Mouse (Mus musculus): ENCODE results near the gene Bmf. TPM values are rescaled to one million over a fixed set of nuclear protein-coding genes. Genes with fewer than 3 reads are reported as not detected.

Bmf gene
- polyA plus RNA-seq (2017; shearing (Covaris generic)), result 1 to 10 TPM in 2 of 3 experiments, under 1 TPM in 1; 0.81 to 2.8 (median 1.7) TPM

DNA sequence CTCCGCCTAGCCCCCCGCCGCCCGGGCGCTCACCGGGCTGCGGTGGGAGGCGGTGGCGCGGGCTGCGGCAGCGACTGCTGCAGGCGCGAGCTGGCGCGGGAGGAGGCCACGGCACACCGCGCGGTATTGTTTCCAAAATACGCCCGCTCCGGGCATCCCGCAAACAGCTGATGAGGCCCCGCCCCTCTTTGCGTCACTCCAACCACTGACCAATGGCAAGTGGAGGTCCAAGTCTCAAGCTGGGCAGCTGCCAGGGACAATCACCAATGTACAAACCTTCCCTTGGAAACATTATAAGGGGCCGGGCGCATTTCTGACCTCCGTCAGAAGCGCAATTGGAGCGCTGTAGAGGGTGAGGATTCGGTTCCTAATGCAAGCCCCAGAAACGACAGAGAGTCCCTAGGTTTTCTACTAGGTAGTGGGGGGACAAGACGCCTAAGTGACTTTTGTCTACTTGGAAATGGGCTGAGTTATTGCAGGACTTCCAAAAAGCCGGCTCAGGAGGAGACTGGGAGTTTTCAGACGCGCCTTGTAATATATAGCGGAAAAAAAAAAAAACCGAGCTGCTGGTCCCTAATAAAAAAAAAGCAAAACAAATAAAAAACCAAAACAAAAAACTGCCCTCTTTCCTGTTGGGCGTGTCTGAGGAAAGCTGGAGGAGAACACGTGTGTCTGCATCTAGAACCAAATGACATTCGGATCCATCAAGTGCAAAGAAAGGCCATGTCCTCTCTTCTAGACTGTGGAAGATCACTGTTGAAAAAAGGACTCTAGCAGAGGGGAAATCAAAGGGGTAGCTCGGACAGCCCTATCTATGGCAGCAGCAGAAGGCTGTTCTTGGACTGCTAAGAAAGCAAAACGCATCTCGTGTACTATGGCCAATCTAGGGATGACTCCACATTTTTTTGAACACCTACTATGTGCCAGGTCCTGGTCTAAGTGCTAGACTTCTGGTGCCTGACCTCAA is at the start of gene Bmf:
Gene Bmf (minus strand): TSS at position 181 of the 967 bp plus-strand sequence.
- ATAC-seq, result peak; percentile 15

DNA sequence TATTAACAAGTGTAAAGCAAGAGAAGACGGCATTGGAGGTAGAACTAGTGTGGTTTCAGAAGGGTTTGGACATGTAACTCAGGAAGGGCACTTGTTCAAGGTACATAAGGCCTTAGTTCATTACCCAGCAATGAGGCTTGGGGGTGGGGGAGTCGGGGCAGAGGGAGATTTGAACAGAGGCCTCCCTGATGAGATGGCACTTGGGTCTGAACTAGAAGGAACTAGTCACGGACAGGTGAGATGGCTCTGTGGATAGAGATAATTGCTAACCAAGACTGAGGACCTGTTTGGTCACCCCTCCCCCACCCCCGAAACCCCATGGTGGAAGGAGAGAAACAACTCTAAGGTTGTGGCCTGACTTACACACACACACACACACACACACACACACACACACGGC is 49.6 kb upstream of the Bmf start:
- no peak for ATAC-seq

DNA sequence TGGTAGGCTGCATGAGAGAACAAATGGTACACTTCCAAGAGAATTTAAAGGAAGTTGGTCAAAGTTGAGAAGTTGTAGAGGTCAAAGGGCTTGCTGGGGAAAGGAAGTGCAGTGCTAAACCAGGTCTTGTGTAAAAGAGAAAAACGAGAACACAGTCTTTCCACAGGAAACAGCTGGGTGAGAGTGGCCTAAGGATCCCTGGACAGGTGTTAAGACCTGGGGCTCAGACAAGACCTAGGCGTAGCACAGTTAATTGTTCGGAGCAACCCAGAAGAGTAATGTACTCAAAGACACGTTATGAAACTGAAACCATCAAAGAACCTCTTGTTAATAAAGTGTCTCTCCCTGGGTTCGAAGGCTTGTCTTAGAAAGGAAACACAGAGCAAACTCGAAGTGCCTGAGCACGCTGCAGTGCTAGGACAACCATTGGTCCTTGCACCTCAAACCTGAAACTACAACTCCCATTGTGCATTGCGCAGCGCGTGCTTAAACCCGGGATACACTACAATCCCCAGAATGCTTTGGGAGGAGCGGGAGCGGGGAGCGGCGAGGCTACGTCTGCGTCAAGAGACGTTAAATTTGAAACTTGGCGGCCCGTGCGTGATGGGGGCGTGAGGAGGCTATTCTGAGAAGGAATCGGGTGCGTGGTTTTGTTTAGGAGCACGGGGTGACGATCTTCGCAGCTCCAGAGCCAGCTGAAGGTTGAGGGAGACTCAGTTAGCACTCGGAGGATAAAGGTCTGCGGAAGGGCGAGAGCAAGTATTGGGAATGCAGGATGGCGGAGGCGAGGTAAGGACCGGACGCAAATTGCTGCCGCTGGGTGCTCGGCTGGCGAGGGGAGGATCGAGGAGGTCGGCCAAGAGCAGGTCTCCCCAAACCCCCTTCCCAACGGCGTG is 48.4 kb upstream of the Bmf start, which contains the start of gene Bub1b:
Gene Bub1b (plus strand): TSS at position 539 of the 896 bp plus-strand sequence.
- ATAC-seq, result peak; percentile 99

DNA sequence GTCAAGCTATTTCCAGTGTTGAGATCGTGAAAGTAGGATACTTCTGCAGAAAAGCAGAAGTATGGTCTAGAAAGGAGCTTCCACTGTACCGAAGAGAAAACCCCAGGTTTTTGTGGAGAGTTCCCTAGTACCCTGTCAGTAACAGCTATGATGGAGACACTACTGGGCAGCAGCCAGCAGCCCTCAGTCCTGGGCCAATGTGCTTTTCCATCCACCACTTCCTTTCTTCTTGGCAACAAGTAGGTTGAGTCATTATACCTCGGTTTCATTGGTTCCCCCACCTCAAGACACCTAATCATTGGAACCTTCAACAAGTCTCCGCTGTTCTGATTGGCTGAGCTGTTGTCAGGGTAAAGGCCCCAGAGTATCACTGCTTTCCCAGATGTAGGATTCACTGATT is 41.6 kb upstream of the Bmf start:
- ATAC-seq, result no peak

DNA sequence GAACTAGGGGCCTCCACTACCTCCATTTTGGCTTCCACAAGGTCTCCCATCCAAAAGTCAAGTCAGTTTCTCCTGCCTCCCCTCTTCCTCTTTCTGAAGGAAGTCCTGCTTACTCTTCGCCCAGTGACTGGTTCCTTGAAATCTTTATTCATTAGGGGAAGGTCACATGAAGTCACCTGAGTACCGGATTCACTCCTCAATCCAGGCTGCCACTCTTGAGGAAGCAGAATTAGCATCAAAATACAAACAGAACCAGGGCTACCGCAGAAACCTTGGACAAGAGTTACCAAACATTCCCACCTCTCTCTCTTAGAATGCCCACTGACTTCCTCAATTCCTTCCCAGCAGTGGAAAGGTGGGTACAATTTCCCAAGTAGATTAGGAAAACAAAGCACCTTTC is 38.2 kb upstream of the Bmf start:
- no peak for ATAC-seq

DNA sequence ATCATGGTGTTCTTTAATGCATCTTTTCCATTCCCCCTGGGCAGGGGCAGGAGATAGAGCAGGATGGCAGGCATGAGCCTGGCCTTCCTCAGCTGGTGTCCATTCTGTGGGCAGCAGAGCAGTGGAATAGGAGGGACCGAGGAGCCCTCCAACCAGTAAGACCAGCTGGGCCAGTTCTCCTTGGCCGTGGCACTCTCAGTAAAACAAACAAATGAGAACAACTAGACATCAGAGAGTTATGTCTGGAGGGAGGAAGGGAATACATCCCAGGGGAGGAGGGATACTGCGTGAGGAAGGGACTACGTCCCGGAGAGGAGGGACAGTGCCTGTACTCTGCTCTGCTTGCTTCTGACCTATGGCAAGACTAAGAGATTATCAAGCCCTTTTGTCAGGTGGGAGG is 36.5 kb upstream of the Bmf start:
- no peak for ATAC-seq

DNA sequence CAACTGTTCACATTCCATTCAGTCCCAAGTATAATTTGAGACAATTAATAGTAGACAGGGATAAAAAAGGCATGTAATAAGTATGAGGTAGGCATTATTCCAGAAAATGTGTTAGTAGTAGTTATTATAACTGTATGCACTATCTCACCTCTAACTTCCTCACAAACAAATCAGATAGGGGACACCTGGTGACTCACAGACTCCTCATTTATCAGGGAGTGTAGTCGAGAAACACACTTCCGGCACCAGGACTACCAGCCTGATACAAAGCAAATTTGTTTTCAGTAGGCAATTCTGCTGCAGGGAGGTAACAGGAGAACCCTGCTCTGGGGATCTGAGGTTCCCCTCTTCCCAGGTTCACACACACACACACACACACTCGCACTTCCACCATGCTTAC is 23.6 kb upstream of the Bmf start:
- no peak for ATAC-seq

DNA sequence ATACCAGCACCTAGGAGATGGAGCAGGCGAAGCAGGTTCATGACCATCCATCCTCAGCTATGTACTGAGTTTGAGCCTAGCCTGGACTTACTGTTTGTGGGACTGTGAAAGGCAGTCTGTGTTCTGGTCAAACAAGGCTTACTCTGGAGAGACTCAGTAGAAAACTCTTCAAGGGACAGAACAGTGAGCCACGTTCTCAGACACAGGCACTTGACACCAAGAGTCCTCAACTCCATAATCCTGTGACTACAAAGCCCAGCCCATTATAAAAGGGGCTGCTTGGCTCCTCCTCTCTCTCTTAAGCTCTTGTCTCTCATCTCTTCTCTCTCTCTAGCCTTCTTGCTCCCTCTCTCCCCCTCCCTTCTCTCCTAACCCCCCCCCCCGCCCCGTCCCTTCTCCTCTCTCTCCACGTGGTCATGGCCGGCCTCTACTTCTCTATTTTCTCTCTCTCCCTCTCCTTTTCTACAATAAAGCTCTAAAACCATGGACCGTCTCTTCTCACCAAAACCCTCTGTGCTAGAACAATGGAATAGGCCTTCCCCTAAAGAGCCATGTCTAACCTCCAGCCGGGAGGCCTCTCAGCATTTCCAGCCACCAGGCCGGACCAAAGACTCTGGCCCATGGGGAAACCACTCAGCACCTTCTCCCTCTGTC is 22.8 kb upstream of the Bmf start:
- no peak for ATAC-seq

DNA sequence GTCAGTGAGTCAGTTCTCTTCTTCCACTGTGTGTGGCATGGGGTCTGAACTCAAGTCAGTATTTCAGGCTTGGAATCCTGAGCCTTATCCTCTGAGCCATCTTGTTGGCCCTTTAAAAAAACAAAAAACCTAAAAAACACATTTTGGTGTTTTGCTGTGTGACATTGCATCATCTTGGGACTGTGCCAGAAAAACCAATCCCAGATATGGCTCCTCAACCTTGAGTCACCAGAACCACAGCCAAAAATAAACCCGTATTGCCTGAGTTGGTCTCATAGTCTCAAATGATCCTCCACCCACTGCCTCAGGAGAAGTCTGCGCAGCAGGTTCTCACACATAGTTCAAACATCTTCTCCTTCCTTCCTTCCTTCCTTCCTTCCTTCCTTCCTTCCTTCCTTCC is 21.5 kb upstream of the Bmf start:
- no peak for ATAC-seq

DNA sequence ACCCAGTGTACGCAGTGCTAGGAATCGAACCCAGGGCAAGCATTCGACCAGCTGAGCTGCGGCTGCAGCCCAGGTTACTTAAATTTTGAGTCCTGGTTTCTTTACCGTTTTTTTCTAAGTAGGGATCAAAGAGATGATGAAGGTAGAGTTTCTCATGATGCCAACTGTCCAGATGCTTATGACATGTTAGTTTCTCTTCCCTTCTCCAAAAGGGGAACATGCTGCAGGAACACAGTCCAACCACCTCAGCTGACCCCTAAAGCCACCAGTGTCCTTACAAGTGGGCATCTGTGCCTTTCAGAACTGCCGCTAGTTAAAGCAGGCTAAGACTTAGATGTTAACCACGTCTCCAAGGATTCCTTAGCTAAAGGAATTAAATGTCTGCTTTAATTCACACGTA is 17.7 kb upstream of the Bmf start:
- ATAC-seq, result no peak

DNA sequence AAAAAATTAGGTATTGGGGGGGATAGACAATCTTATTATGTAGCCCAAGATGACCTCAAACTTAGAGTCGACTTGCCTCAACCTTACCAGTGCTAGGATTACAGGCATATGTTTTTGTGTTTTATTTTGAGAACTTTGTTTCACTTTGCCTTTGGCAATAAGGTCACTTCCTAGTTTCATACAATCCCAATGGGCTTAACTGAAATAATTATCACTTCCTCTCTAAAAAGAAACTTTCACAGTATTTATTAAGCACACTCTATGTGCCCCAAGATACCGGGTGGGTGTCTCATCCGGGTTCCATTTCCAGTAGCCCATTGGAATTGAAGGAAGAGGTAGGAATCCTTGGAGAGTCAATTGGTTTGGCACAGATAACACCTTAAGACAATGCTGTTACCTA is 12.9 kb upstream of the Bmf start:
- ATAC-seq, result no peak

DNA sequence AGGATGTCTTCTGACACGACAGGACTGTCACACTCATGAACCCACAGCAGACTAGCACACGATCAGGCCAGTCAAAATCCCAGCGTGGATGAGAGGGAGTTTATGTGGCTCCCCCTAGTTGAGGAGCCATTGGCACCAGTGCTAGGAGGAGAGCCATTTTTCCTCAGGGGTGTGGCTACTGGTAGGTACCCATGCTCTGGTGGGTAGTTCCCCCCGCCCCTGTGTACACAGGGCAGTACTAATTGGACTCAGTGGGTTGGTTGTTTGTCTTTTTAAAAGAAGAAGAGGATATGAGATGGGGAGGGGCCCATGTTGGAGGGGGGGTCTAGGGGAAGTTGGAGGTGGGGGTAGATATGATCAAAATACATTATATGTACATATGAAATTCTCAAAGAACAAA is 12.5 kb upstream of the Bmf start:
- no peak for ATAC-seq

DNA sequence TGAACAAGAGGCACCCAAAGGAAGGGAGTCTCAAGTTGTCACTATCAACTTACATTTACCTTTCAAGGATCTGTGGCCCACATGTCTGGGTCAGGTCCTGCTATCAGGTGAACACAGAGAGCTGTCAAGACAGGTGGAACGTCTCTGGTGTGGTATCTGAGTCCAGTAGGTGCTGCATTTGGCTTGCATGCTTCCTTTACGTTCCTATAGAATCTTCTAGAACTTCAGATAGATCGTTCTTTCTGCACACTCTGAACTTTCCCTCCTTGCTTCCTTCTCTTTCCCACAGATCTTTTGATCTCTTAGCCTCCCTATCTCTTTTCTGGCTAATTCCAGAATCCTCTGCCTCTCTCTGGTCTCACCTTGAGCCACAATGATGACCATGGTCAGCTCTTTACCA is 8.9 kb upstream of the Bmf start:
- no peak for ATAC-seq

DNA sequence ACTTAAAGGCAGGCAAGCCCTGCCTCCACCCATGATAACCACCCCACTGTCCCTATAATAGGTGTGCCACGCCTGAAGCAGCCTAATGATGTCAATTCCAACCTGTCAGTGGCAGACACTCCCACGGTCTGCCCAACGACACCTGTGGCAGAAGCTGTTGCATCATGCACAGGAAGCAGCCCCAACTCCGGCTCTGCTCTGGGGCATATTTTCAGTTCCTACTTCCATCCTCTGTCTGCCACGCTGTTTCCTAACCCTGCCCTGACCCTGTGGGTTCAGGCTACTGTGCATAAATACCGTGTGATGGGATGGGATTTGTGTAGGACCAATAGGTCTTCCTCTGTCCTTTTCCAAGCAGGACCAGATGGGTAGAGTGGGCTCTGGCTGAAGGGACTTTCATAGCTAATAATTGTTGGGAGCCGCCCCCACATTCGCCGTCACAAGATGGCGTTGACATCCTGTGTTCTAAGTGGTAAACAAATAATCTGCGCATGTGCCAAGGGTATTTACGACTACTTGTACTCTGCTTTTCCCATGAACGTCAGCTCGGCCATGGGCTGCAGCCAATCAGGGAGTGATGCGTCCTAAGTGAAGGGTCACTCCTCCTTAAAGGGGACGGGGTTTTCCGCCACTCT is 5.0 kb upstream of the Bmf start:
- peak; percentile 89 for ATAC-seq

DNA sequence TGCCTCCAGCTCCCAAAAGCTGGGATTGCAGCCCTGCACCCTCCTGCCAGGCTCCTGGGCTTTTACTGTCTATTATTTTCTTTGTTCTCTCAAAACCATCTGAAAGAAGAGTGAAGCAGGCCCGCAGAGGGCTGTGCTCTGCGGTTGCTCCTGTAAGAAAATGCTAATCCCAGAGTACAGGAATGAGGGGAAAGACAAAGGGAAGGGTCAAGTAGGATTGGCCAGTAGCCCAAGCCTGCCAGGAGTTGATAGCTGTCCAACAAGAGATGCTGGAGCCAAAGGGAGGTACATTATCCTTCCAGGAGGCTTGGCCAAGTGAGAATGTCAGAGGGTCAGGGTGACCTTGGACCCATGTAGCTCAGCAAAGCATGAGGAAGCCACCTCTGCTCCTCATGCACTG is 2.1 kb upstream of the Bmf start:
- no peak for ATAC-seq

DNA sequence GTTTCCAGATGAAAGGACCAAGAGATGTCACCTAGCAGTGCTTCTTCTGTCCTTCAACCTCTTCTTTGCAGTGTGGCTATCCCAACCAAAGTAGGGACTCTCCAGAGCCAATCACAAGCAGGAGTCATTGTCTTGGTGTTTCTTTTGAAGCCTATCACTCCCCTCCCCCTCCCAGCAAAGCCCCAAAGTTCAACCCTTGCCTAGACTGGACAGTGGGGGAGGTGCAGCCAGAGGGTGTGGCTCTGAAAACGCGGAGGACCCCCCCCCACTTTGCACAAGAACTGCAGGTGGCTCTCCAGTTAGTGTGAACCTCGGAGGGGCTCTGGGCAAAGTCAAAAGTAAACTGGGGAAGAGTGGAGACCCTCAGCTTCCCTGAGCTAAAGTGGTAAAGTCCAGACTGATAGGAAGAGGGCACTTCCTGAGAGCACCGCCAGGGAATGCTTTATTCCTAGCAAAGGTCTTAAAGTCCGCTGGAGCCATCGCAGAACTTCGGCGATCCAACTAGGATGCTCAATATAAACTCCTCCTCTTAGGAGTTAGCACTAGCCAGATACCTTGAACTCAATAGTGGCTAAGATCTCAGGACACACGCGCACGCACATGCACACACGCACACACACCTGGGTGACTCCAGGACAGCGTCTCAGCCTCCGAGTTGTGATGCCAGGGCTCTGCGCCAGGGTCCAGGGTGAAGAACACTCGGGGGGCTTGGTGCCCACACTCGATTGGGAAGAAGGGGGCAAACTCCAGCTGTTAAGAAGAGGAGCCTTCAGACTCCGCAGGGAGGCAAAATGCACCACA is 866 bp downstream of the Bmf start:
- no peak for ATAC-seq

DNA sequence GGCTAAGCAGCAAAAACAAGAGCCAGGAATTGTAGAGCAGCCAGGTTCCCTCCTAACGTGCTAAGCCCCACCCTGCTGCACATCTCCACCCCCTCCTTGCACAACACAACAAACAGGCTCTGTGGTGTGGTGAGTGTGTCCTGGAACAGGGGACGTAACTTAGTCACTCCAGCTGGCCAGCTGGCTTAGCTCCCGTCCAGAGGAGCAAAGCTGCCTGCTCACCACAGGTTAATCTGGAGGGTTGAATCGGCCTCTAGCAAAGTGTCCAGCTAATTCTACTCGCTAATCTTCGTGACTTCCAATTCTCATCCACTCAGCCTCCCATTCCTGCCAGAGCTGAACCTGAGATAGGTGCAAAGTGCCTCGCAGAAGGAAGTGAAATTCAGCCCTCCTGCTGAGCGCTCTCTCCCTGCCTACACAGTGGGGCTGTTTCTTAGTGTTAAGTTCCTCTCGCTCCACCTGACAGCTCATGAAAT is 1.9 kb downstream of the Bmf start:
- no peak for ATAC-seq

DNA sequence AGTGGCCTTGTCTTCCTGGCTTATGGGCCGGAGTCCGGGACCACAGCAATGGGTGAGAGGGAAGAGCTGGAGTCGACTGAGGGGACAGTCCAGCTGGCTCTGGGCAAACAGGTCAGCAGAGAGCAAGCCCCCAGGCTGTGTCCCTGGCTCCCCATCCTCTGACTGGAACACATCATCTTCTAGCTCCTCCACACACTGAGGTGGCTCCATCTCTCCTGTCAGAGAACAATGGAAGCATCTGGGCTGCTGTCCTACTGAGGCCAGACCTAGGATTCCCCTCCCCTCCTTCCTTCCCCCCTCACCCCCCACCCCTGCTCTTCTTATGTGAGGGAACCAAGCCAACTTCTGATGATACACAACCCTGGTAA is 2.7 kb downstream of the Bmf start:
- no peak for ATAC-seq

DNA sequence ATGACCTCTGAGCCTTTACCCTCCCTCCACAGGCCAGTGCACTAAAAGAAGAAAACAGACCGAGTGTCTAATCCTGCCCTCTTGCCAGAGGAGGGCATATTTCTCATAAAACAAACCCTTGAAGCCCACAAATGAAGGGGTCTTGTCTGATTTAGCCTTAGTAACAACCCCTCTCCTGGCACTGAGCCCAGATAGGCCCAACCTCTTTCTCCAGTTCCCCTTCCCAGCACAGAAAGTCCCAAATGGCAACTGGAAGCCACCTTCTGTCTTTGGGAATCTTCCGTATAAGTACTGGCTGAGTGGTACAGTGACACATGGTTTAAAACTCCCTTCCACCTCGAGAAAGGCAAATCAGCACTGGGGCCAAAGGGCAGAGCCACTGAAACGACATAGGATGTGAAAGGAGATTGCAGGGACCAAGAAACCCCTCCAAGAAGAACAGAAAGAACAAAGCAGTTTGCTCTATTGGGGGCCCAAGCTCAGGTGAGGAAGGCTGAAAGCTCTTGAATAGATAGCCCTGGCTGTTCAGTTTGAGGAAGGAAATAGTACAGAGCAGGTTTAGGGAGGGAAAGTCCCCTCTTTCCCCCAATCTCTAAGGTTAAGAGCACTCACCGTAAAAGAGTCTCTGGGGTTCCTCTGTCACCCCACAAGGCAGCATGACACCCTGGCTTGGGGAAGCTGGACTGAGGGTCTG is 3.2 kb downstream of the Bmf start:
- peak; percentile 62 for ATAC-seq

DNA sequence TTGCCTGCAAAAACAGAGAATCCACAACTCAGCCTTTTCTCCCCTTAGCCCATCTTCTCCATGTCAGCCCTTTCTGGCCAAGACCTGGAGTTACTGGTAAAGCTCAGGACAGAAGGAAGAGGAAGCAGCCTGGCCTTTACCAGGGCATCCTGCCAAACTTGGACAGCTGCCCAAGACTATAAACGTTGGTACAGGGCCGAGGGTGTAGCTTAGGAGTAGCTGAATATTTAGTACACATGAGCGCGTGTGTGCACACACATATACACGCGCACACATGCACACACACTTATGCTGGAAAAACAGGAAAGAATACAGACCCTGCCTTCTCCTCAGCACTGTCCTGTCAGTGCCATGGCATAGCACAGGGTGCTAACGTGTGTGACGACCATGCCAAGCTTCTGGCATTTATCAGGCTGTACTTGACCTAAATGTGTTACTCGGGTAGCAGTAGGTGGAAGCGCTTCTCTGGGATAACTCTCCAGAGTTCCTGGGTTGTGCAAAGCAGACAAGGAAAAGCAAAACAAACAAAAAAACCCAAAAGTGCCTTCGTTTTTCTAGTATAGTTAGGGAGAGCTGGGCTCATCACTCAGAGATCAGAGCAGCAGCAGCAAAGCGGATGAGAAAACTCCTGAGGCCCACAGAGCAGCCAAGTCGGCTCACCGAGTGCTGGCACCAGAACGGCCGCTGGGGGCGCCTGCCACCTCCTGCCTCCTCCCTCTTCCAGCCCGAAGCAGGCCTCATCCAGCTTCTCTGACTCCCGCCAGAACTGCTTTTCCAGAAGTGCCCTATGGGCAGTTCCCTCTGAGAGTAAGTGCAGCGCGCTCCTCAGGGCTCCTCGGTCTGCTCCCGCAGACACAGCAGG is 4.0 kb downstream of the Bmf start:
- peak; percentile 63 for ATAC-seq
